Mouse (Mus musculus) testis, adult 2 months (tissue): ENCODE data around the gene Slc8a3.

Source experiments
- CTCF ChIP-seq: fragments of 200-500 bp; IDR thresholded peaks from 2 replicates; pipeline ENCODE4 v1.5.1; 2012; ENCODE audit warnings: low read depth, mild to moderate bottlenecking, inconsistent platforms, low read length, moderate library complexity; ENCODE audit not compliant: control insufficient read depth, insufficient read depth, insufficient replicate concordance
- POLR2A ChIP-seq: fragments of 200-500 bp; IDR thresholded peaks from 2 replicates; pipeline ENCODE4 v1.6.1; 2012; ENCODE audit warnings: low read depth, mild to moderate bottlenecking, inconsistent platforms, low read length, moderate library complexity; ENCODE audit not compliant: control insufficient read depth

DNA sequence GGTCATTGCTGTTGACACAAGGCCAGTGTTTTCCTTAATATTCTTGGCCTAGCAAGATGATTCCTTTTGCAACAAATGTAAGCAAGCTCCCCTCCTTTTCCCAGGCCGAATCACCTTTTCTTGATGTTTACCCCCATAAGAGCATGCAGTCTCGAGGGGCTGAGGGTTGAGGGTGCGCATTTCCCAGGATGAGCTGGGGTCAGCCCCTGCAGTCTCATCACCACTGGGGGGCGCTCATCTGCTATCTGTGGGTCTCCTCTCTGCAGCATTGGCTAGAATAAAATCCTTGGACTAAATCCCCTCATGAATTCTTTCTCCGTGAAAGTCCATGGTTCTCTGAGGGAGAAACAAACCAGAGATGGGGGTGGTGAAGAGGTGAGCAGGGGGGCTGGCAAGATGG, 172.1 kb downstream of the Slc8a3 start:
- no peak for TF ChIP-seq POLR2A
- TF ChIP-seq CTCF: peak; percentile 56; the same call in 1 of the 2 replicates
